Mouse (Mus musculus) T-helper 17 cell (primary cell): ENCODE results near the gene Erich4.

ENCODE experiments used
- in situ Hi-C, 2 experiments: fragments of 300-600 bp; cut with MboI, MseI; formaldehyde crosslinking; loops; 1 replicate in 1 of 2; 2 replicates in 1 of 2; pipeline ENCODE4 v1.15.1; 2025; ENCODE audit warnings: high pct_unique_total_duplicates in 2 of 2

The Erich4 gene

DNA sequence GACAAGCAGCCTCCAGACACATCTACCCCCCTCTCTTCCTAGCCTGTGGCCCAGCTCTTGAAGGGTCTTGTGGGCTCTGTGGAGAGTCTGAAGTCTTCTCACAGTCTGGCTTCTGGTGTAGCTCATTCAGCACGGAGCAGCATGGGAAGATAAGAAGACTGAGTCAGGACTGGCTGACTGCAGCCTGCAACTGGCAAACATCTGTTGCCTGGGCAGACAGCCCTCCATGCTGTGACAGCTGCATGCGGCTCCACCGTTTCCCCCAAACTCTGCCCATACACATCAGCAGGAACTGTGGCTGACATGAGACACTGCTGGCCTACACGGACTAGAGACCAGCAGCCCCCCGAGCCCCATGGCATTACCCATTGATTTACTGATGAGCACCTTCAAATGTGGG is 9.2 kb upstream of the Erich4 start:
- in situ Hi-C loops: loop anchor here (5.0 kb wide), 2 partner anchors 32 to 77 kb away; partner anchors contain the start of genes Bckdha (in 2 of the 2) and Exosc5 (in 2 of the 2)

DNA sequence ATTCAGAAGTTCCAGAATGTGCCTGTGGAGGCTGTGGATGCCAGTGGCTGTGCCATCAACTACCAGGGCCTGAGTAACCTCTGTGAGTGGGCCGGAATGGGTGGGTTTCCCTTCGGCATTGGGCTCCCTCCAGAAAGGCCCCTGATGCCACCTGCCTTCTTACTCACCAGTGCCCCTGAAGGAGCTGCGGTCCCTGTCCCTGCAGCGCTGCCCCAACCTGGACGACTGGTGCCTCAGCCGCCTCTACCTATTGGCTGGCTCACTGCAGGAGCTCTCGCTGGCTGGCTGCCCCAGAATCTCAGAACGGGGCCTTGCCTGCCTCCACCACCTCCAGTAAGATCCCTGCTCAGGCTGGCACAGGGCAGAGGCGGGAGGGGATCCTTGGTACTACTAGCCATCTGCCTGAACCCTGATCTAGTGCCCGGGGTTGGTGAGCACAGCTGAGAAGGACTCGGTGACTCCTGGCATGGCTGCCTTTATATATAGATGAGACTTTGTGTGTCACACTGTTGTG is 8.2 kb upstream of the Erich4 start:
- in situ Hi-C loops: loop anchor here (5.0 kb wide), 2 partner anchors 33 to 78 kb away; partner anchors contain the start of genes Bckdha (in 2 of the 2) and Exosc5 (in 2 of the 2)

DNA sequence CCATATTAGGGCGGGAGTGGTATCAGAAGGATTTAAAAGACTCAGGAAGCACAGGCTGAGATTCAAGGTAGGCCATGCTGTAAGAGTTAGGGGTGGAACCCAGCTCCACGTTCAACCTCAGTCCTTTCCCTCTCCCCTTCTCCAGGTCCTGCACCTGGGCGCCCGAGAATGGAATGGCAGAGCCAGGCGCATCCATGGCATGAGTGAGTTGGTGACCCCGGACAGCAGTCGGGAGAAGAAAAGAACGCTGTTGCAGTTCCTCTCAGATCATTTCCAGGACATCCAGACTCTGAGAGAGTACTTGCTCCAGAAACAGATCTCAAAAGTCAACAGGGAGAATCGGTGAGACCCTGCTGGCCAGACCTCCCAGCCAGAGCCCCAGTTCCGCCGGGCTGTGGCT is 5.1 kb upstream of the Erich4 start:
- in situ Hi-C loops: loop anchor here (5.0 kb wide), 2 partner anchors 37 to 82 kb away; partner anchors contain the start of genes Bckdha (in 2 of the 2) and Exosc5 (in 2 of the 2)

DNA sequence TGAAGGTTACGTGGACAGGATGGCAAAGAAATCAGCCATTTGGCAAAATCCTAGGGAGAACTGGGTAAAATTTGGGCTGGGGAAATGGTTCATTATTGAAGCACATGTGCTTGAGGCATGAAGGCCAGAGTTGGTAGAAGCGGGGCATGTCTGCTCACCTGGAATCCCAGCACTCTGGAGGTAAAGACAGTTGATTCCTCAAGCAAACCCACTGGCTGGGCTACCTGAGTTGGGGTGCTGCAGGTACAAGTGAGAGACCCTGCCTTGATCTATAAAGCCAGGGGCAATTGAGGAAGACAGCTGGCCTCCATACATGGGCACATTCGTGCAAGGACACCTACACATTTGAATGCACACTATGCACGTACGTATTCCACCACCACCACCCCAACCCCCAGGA is 4.4 kb upstream of the Erich4 start:
- in situ Hi-C loops: loop anchor here (5.0 kb wide), 2 partner anchors 37 to 82 kb away; partner anchors contain the start of genes Bckdha (in 2 of the 2) and Exosc5 (in 2 of the 2)

DNA sequence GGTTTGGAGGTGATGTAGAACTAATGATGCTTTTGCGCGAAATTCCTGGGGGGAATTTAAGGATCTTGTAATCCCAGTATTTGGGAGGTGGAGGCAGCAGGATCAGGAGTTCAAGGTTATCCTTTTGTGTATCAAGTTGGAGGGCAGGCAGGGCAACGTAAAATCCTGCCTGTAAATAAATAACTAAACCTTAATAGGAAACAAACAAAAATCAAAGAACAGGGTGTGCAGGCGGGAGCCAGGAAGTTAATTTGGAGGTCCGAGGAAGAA is 4.0 kb upstream of the Erich4 start:
- in situ Hi-C loops: no loop called here

DNA sequence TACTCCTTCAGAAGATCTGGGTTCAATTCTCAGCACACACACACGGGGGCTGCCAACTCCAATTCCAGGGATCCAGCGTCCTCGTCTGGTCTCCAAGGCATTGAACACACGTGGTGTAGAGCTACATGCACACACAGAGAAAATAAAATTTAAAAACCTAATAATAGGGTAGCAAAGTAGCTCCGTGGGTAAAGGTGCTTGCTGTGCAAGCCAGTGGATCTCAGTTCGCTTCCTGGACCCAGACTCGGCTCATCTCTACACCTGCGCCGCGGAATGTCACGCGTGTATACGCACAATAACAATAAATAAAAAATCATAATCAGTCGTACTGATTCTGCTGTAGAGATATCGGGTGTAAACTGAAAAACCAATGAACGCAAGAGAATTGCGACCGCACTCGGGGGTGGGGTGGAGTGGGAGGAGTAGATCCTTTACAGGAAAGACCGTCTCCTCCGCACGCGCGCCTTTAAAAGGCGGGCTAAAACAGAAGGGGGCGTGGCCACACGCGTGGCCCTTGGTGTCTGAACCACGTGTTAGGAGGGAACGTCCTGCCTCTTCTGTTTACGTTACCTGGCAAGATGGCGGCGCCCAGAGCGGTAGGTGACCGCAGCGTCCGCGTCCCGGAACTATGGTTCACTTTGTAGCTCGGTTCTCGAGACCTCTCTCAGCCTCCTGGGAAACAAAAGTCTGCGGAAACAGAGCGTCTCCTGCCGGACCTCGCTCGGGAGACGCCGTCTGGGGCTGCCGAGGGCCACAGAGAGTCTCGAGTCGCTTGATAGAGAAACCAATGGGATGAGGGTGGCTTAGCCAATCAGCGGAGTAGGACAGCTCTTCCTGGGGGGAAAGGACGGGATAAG is 3.4 kb upstream of the Erich4 start, which contains the start of gene Dmac2:
TSS of gene Dmac2 (plus strand) at position 550 of the 857 bp plus-strand sequence.
- in situ Hi-C loops: no loop called here

DNA sequence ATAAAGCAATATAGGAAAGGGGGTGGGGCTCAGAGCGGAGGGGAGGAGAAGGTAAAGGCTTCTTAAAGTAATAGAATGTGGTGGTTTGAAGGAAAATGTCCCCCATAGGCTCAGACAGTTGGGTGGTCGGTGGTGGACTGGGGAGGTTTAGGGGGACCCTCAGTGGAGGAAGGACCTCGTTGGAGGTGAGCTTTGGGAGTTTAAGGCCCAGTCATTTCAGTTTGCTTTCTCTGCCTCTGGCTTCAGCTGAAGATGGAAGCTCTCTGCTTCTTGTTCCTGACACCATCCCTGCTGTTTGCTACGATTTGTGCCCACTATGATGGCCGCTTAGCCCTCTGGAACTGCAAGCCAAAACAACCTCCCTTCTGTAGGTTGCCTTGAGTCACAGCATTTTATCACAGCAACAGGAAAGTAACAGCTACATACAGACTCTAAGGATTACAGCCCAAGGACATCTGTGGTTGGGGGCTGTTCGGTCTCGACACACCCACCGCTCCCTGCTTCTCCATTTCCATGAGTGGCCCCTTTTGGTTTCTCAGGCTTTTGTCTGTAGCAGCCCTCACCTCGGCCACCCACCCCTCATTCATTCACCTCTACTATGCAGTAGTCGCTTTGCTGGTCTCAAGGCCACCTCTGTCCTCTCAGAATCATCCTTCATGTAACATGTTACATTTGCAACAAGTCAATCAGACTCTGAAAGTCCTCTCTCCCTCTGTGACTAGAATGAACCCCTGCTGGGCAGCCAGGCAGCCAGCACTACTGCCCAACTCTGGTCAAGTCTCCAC is 1.9 kb upstream of the Erich4 start:
- in situ Hi-C loops: no loop called here

DNA sequence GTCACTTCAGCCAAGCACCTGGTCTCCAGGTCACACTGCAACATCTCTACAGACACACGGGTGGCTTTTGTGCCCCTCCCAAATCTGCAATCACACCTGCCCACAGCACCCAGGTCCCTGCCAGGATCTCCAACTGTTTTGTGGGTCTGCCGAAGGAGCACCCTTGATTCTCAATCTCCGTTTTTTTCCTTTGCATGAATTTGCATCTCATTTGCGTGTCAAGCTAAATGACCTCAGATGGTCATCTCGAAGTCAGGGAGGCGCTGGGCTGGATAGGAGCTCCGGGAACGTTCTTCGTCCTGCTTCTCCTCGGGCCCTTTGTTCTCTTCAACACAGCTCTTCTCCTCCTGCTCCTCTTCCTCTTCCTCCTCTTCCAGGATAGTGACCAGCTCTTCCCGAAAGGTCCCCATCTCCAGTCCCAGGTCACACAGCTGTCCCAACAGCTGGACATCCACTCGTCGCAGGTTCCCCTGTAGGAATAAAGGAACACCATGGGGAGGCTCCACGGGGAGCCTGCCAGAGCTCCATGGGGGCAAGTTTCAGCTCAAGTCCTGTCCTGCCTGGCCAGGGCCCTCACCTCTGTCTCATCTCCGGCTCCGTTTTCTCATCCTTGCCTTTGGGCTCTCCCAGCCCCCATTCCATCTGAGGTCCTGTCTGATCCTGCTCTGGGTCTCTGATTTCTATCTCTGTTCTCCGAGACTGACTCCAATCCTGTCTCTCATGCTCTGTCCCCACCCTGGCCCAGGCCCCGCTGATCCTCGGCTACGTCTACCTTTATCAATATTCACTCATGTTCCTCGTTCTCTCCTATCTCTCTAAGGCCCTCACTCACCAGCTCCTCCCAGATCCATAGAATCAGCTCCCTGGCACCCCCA is 624 bp downstream of the Erich4 start:
- in situ Hi-C loops: no loop called here

DNA sequence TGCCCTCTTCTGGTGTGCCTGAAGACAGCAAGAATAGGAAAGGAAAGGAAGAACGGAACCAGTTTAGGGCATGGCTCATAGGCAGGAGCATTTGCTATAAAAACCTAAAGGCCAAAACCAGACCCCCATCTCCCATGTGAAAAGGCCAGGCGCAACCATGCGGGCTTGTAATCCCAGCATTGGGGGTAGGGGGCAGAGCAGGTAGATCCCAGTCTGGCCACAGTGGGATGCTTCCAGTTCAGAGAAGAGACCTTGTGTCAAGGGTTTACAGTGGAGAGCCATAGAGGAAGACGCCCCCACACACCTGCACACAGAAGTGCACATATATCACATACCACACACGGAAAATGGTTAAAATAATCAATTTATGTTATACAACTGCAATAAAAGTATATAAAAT is 1.6 kb downstream of the Erich4 start:
- in situ Hi-C loops: no loop called here

DNA sequence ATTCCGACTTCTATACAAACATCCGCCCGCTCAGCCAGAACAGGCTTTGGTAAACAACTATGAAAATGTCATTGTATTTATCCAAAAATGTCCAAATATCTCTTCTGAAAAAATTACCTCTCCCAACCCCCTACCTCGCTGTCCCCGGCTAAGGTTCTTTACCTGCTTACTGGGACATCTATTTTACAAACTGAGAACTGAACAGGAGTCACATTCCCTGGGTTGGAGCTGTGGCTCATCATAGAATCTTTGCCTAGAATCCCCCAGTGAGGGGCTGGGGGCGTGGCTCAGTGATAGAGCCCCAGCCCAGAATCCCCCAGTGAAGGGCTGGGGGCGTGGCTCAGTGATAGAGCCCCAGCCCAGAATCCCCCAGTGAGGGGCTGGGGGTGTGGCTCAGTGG is 4.2 kb downstream of the Erich4 start:
- in situ Hi-C loops: no loop called here

DNA sequence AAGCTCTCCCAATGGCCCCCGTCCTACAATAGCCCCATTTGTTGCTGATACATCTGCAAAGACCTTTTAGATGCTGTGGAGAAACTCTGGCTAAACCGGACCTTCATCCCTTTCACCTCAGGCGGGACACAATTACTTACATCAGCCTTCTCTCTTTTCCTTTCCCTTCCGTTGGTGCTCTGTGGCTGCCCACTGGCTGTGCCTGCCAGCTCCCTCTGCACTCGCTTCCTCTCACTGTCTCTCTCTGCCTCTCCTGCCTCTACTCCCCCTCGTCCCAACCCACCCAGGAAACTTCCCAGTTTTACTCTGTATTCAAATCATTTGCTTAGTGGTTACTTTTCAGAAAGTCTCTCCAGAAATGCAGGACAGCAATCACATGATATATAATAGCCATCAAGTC is 5.6 kb downstream of the Erich4 start:
- in situ Hi-C loops: no loop called here

DNA sequence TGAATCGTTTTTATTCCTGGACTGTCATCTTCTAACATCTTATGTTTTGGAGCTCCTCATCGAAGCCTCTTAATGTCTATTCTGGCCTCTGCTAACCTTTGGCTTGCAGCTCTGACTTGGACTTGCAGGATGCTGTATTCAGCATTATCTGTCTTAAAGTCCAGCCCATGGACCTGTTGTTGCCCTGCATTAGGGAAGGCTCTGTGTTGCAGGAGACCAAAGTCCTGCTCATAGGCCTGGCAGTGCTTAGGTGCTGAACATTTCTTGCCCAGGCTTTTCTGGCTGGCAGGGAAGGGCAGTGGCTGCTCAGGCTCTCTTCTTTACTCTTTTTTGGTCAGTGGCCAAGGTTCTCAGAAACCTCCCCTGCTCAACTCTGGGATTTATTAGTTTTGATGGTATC is 8.5 kb downstream of the Erich4 start:
- in situ Hi-C loops: no loop called here

DNA sequence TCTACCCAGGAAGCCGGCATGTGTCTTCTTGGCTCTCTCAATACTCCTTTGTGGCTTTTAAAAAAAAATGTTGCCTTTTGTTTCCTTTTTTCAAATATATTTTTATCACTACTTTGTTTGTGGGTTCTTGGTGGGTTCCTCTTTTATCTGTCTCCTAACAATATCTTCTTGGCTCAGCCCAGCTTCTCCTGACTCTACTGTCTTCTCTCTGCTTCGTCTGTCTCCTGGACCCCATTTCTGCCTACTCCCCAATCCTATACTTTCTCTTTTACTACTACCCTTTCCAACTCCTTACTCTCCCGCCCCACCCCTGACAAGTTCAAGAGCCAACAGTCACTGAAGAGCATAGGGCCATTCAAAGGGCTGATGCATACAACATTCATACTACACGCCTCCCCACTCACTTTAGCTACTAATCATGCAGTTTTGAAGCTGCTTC is 9.0 kb downstream of the Erich4 start:
- in situ Hi-C loops: no loop called here

DNA sequence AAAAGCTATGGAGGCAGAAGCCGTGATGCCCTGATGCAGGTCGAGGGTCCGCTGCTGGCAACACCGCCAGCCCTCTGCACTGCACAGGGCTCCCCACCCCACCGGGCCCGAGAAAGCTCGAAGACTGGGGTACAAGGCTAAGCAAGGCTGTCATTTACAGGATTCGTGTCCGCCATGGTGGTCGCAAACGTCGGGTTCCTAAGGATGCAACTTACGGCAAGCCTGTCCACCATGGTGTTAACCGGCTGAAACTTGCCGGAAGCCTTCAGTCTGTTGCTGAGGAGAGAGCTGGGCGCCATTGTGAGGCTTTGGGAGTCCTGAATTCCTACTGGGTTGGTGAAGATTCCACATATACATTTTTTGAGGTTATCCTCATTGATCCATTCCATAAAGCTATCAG is 14.3 kb downstream of the Erich4 start:
- in situ Hi-C loops: loop anchor here in 1 of 2 experiments (5.0 kb wide), 1 partner anchor 179 kb away; no protein-coding TSS in a partner anchor

DNA sequence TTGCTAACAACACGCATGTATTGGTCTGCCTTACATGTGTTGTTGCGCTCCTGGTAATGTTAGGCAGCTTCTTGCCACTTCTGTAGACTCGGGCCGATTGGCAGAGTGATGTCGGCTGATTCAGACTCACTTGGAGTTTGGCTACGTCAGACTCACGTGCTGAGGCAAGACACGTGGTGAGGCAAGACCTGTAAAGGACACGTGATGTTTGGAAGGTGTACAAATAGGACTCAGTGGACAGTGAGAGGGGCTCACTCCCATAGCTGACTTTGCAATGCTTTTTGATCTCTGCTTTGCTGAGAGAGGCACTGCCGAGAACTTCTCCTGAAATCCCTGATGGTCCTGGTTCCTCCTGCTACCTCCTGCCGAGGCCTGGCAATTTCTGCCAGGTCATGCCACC is 15.0 kb downstream of the Erich4 start:
- in situ Hi-C loops: loop anchor here in 1 of 2 experiments (5.0 kb wide), 1 partner anchor 178 kb away; no protein-coding TSS in a partner anchor

DNA sequence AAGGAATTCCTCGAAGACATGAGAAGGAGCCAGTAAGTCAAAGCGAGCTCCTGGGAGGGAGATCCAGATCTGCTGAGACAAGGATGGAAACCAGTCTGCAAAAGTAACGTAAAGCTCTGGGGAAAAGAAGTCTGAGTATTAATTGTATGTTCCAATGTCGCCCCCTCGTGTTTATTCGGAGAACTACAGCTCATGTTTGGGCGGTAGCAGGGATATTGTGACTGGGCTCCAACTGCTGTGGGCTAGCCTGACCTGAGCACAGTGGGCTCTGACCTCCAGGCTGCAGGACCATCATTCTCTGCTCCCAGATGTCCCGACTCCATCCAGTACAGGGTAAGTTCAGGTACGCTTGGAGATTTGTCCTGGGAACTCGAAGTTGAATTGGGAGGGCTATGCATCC is 16.0 kb downstream of the Erich4 start:
- in situ Hi-C loops: loop anchor here (5.0 to 10.0 kb wide), 4 partner anchors 65 to 177 kb away; partner anchors contain the start of genes Ceacam1 (in 1 of the 2) and Ceacam2 (in 1 of the 2)

DNA sequence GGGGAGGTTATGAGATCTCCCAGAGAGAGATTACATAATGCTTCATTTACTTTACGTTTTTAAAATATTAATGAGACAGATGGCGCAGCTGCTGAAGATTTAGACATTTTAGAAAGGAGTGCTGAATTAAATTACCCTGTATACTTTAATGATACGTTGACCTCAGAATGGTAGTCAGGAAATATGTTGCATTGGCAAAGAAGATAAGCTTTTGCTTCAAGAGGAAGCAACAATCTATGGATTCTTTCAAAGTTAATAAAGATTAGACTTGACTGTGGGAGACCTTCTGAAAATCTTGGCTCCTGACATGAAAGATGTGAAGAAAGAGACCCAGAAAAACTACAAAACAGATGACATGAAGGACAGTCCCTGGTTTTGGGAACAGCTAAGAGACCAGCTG is 21.8 kb downstream of the Erich4 start:
- in situ Hi-C loops: loop anchor here (10.0 kb wide), 2 partner anchors 59 to 109 kb away; partner anchors contain the start of gene Ceacam2 (in 1 of the 2)

DNA sequence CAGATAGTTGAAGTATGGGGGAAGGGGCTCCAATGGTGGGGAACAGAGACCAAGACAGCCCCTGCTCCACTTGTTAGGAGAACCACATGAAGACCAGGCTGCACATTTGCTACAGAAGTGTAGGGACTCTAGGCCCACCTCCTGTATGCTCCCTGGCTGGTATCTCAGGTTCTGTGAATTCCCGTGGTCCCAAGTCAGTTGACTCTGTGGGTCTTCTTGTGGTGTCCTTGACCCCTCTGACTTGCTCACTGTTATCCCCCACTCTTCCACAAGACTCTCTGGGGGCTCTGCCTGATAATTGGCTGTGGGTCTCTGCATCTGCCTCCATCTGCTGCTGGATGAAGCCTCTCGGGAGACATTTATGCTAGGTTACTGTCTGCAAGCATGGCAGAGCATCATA is 24.5 kb downstream of the Erich4 start:
- in situ Hi-C loops: loop anchor here (10.0 kb wide), 2 partner anchors 56 to 106 kb away; partner anchors contain the start of gene Ceacam2 (in 1 of the 2)

DNA sequence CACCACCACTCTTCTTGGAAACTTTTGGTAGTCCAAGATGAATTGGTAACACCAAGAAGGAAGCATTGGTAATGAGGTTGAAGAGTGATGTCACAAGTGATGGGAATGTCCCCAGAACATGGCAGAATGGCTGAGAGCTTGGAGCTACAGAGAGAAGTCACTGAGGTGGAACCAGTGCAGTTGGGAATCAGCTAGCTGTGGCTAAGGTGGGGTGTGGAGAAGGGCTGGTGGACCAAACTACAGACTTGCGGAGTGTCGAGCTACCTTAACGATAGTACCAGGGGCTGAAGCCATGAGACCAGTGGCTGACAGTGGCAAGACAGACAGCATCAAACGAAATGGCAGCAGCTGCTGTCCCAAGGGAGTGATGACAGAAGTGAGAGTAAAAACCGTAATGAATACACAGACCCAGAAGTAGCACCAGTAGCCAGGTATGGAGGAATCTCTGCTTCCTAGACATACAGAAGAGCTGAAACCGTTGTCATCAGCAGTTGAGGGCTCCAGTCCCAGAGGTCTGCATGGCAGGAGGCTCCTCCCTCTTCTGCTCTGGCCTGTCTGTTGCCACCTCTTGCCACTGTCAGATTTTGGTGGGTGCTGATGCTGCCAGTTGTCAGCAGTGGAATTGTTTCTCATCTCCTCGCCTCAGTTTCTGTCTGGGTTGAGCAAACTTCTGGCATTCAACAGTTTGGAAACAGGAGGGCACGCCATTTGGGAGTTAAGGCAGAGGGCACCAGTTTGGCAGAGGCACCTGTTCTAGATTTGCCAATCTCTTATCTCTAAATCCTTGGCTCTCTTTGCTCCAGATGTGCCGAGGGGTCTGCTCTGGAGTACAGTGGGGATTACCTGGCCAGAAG is 30.1 kb downstream of the Erich4 start:
- in situ Hi-C loops: no loop called here

DNA sequence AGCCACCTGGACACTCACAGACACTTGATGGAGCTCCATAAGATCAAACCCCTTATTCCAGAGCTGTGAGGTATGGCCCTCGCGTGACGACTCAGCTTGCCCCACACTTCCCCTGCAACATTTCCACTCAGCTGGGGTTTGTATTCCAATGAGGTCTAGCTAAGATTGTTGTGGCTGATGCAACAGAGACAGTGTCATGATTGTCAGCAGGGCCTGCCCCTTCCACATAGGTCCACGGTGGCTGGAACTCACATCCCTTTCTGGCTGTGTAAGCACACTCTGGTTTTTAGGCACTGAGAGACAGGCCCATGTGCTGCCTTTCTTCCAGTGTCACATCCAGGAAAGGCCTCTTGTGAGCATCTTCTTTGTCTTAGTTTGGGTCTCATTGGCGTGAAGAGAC is 31.0 kb downstream of the Erich4 start:
- in situ Hi-C loops: no loop called here
